Mouse (Mus musculus) intestine, postnatal 0 days (tissue): ENCODE measurements around the gene Esrra. TPM values are rescaled to one million over a fixed set of nuclear protein-coding genes. Genes with fewer than 3 reads are reported as not detected.

Experiments
- ATAC-seq: fragments of 200-750 bp; cut with Nextera tagmentation; 2 replicates; pipeline ENCODE4 v1.8.0; 2017; ENCODE audit warnings: mild to moderate bottlenecking, moderate TSS enrichment, moderate library complexity
- H3K27ac ChIP-seq: fragments of 300-500 bp; sonication (generic); 2 replicates; pipeline ENCODE4 v1.5.1; 2014; ENCODE audit warnings: mild to moderate bottlenecking, low read depth, low read length, moderate library complexity
- H3K27me3 ChIP-seq: fragments of 300-500 bp; sonication (generic); replicated peaks from 2 replicates; pipeline ENCODE4 v1.6.1; 2014; ENCODE audit warnings: low read length, mixed read lengths; ENCODE audit not compliant: control insufficient read depth, insufficient read depth
- H3K36me3 ChIP-seq: fragments of 300-500 bp; sonication (generic); 2 replicates; pipeline ENCODE4 v1.6.1; 2014; ENCODE audit warnings: mild to moderate bottlenecking, moderate library complexity; ENCODE audit not compliant: control insufficient read depth, insufficient read depth
- H3K4me1 ChIP-seq: fragments of 300-500 bp; sonication (generic); replicated peaks from 2 replicates; pipeline ENCODE4 v1.6.1; 2014; ENCODE audit warnings: antibody characterized with exemption, low read length, mixed read lengths; ENCODE audit not compliant: control insufficient read depth, insufficient read depth
- H3K4me2 ChIP-seq: fragments of 300-500 bp; sonication (generic); replicated peaks from 2 replicates; pipeline ENCODE4 v1.6.1; 2014; ENCODE audit warnings: low read depth, mild to moderate bottlenecking, moderate library complexity
- H3K4me3 ChIP-seq: fragments of 300-500 bp; sonication (generic); 2 replicates; pipeline ENCODE4 v1.5.1; 2014; ENCODE audit warnings: low read depth, low read length
- H3K9ac ChIP-seq: fragments of 300-500 bp; sonication (generic); 2 replicates; pipeline ENCODE4 v1.6.1; 2014; ENCODE audit warnings: mild to moderate bottlenecking, low read depth, low read length
- H3K9me3 ChIP-seq: fragments of 300-500 bp; sonication (generic); 2 replicates; pipeline ENCODE4 v1.6.1; 2016; ENCODE audit warnings: mixed run types; ENCODE audit not compliant: control insufficient read depth
- CTCF ChIP-seq: sonication (generic); IDR thresholded peaks from 2 replicates; pipeline ENCODE4 v1.5.1; 2016; ENCODE audit warnings: low read depth, mild to moderate bottlenecking, control low read depth, antibody characterized with exemption, moderate library complexity
- WGBS: fragments of 180-500 bp; shearing (Covaris S2); extraction: QIAGEN DNeasy Blood & Tissue Kit; methylation state at CpG from one replicate; pipeline ENCODE4 v1.1.7; 2014; 5-methylcytosine and 5-hydroxymethylcytosine counted together
- polyA plus RNA-seq: library from polyadenylated mRNA; unstranded; fragments of >200 nt; fragmentation: Nextera tagmentation; extraction: Ambion mirVana; gene quantifications from 2 replicates; pipeline ENCODE4 v1.2.1, GENCODE M21; 2015

Gene Esrra
- polyA plus RNA-seq, 1 experiment from 2014 or later, result 63.6 TPM

GRCm38 (mm10) chr19:6924461-6925306 is 3.1 kb upstream of the Esrra start:
- ATAC-seq, result no peak
- Histone ChIP-seq H3K4me2 (peak overlapping the region; percentile 47), H3K27me3 (peaks cover 37% of the 10 kb centered on the region), H3K27ac (no peak overlapping the region), H3K9me3 (no peaks in the 10 kb centered on the region), H3K4me1 (peaks cover 7% of the 10 kb centered on the region; the same call in 1 of the 2 replicates), H3K4me3 (peak overlapping the region; percentile 27), H3K36me3 (no peaks in the 10 kb centered on the region), H3K9ac (no peak overlapping the region)
- peak; percentile 83 for TF ChIP-seq CTCF
- WGBS, result 5% methylated on average over 39 of the region's 39 CpGs

- peaks cover 34% of the 10 kb centered on the region for H3K27me3 ChIP-seq
- no peak for TF ChIP-seq CTCF
- no peak overlapping the region for H3K27ac ChIP-seq
- H3K9me3 ChIP-seq, result no peaks in the 10 kb centered on the region
- peak overlapping the region; percentile 87 for H3K4me2 ChIP-seq
- 0 out of 2 replicates have a peak overlapping the region, but pooled peaks have one; percentile 37 for H3K4me3 ChIP-seq
- H3K4me1 ChIP-seq, result peaks cover 7% of the 10 kb centered on the region; the same call in 1 of the 2 replicates
- WGBS, result 69% methylated on average over 6 of the region's 6 CpGs
- ATAC-seq, result no peak
- H3K9ac ChIP-seq, result no peak overlapping the region
- no peaks in the 10 kb centered on the region; the same call in 1 of the 2 replicates for H3K36me3 ChIP-seq
These were observed 1.5 kb upstream of the Esrra start for GRCm38 (mm10) chr19:6922901-6923735.

- ATAC-seq, result peak; percentile 0; the same call in 1 of the 2 replicates
- peaks cover 13% of the 10 kb centered on the region for H3K27me3 ChIP-seq
- TF ChIP-seq CTCF, result peak; percentile 42
- H3K9ac ChIP-seq, result peak overlapping the region; percentile 95
- no peaks in the 10 kb centered on the region for H3K9me3 ChIP-seq
- H3K36me3 ChIP-seq, result peaks cover 3% of the 10 kb centered on the region; the same call in 1 of the 2 replicates
- peak overlapping the region; percentile 87 for H3K4me2 ChIP-seq
- H3K27ac ChIP-seq, result peak overlapping the region; percentile 99
- peak overlapping the region; percentile 88 for H3K4me3 ChIP-seq
- H3K4me1 ChIP-seq, result peaks cover 7% of the 10 kb centered on the region; the same call in 1 of the 2 replicates
- WGBS, result under 1% methylated on average over 47 of the region's 48 CpGs
These were observed 624 bp downstream of the Esrra start for GRCm38 (mm10) chr19:6920741-6921636.

GRCm38 (mm10) chr19:6919876-6920740 is 1.5 kb downstream of the Esrra start:
- no peak for TF ChIP-seq CTCF
- Histone ChIP-seq H3K9ac (peak overlapping the region; percentile 95), H3K9me3 (no peaks in the 10 kb centered on the region), H3K4me1 (peaks cover 7% of the 10 kb centered on the region; the same call in 1 of the 2 replicates), H3K36me3 (peaks cover 9% of the 10 kb centered on the region), H3K4me3 (peak overlapping the region; percentile 88), H3K27ac (peak overlapping the region; percentile 99), H3K4me2 (peak overlapping the region; percentile 87), H3K27me3 (peaks cover 4% of the 10 kb centered on the region)
- WGBS, result 18% methylated on average over 8 of the region's 8 CpGs
- peak; percentile 66 for ATAC-seq

- no peak for TF ChIP-seq CTCF
- Histone ChIP-seq H3K27me3 (no peaks in the 10 kb centered on the region), H3K4me1 (peaks cover under 1% of the 10 kb centered on the region; the same call in 1 of the 2 replicates), H3K27ac (peak overlapping the region; percentile 99), H3K4me3 (peak overlapping the region; percentile 88; the same call in 1 of the 2 replicates), H3K4me2 (peak overlapping the region; percentile 87), H3K9ac (no peak overlapping the region), H3K9me3 (no peaks in the 10 kb centered on the region), H3K36me3 (peaks cover 12% of the 10 kb centered on the region)
- ATAC-seq, result no peak
These were observed 2.2 kb downstream of the Esrra start for GRCm38 (mm10) chr19:6919431-6919830.
